Mouse (Mus musculus) midbrain, embryonic 12.5 days (tissue): ENCODE measurements around the gene Rrm1. TPM values are rescaled to one million over a fixed set of nuclear protein-coding genes. Genes with fewer than 3 reads are reported as not detected.
A peak's percentile ranks its signal among the peaks of the same experiment; 100 is the strongest.
"Not testable (repeated sequence)": the region's sequence is repeated elsewhere in the genome, so short reads cannot be mapped to it uniquely, and the experiment has no call there.

Experiments used
- ATAC-seq: fragments of 200-750 bp; cut with Nextera tagmentation; 2 replicates; pipeline ENCODE4 v1.8.0; 2017; ENCODE audit warnings: low read depth, moderate TSS enrichment, moderate library complexity; ENCODE audit not compliant: low FRiP score
- H3K27ac ChIP-seq: fragments of 300-500 bp; sonication (generic); replicated peaks from 2 replicates; pipeline ENCODE4 v1.5.1; 2016; ENCODE audit warnings: mild to moderate bottlenecking
- H3K27me3 ChIP-seq: fragments of 300-500 bp; sonication (generic); 2 replicates; pipeline ENCODE4 v1.6.1; 2016; ENCODE audit warnings: mild to moderate bottlenecking
- H3K36me3 ChIP-seq: fragments of 300-500 bp; sonication (generic); 2 replicates; pipeline ENCODE4 v1.6.1; 2016
- H3K4me1 ChIP-seq: fragments of 300-500 bp; sonication (generic); 2 replicates; pipeline ENCODE4 v1.6.1; 2016
- H3K4me2 ChIP-seq: fragments of 300-500 bp; sonication (generic); replicated peaks from 2 replicates; pipeline ENCODE4 v1.6.1; 2016; ENCODE audit warnings: mild to moderate bottlenecking, moderate library complexity
- H3K4me3 ChIP-seq: fragments of 300-500 bp; sonication (generic); 2 replicates; pipeline ENCODE4 v1.5.1; 2016; ENCODE audit warnings: mild to moderate bottlenecking
- H3K9ac ChIP-seq: fragments of 300-500 bp; sonication (generic); replicated peaks from 2 replicates; pipeline ENCODE4 v1.6.1; 2016; ENCODE audit warnings: mild to moderate bottlenecking, moderate library complexity
- H3K9me3 ChIP-seq: fragments of 300-500 bp; sonication (generic); 2 replicates; pipeline ENCODE4 v1.6.1; 2016; ENCODE audit warnings: mild to moderate bottlenecking
- WGBS: fragments of 180-500 bp; shearing (Covaris S2); methylation state at CpG from one replicate; pipeline ENCODE4 v1.1.7; 2016; 5-methylcytosine and 5-hydroxymethylcytosine counted together
- polyA plus RNA-seq: library from polyadenylated mRNA; unstranded; fragments of >200 nt; fragmentation: Nextera tagmentation; extraction: Ambion mirVana; gene quantifications from 2 replicates; pipeline ENCODE4 v1.2.1, GENCODE M21; 2016

Gene Rrm1
- polyA plus RNA-seq, result 166 and 169 TPM in 2 replicates

DNA sequence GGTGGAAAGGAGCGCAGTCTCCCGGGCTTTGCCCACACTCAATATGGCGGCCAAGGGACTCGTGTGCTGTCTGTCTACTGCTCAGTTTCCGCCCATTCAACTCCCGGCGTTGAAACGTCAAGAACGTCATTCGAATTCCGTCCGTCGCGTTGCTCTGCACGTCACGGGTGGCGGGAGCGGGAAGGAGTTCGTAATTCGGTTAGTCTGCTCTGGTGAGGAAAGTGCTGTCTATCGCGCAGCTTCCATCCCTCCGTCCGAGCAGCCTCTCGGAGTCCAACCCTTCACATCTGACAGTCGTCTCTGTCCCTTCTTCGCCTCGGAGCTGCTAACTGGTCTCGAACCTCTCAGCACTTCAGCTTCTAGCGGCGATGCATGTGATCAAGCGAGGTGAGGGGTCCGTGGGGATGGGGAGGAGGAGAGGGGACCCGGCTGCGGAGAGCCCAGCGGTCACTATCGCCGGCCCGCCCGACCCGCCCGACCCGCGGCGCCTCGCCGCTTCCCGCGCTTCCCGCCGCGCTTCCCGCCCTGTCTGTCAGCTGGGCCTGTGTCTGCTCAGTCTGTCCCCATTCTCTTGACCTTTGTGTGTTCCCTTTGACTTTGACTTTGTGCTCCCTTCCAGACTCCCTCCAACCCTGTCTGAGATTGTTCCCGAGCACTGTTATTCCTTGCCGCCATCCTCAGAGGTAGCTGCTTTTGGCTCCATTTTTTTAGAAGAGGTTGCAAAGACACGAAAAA lies at the start of gene Rrm1:
Gene Rrm1, plus strand, starts transcription at position 39 of the 735 bp plus-strand sequence.
- peaks cover 9% of the 10 kb centered on the region; the same call in 1 of the 2 replicates for H3K27me3 ChIP-seq
- H3K9me3 ChIP-seq, result no peaks in the 10 kb centered on the region
- peaks cover 19% of the 10 kb centered on the region for H3K4me1 ChIP-seq
- peak; percentile 98 for ATAC-seq
- WGBS, result under 1% methylated on average over 50 of the region's 56 CpGs
- H3K4me2 ChIP-seq, result peak within 1 kb of the TSS; percentile 76
- peaks cover 16% of the 10 kb centered on the region for H3K36me3 ChIP-seq
- H3K4me3 ChIP-seq, result peak within 1 kb of the TSS; percentile 87
- H3K9ac ChIP-seq, result peak within 1 kb of the TSS; percentile 89
- peak within 1 kb of the TSS; percentile 83 for H3K27ac ChIP-seq

DNA sequence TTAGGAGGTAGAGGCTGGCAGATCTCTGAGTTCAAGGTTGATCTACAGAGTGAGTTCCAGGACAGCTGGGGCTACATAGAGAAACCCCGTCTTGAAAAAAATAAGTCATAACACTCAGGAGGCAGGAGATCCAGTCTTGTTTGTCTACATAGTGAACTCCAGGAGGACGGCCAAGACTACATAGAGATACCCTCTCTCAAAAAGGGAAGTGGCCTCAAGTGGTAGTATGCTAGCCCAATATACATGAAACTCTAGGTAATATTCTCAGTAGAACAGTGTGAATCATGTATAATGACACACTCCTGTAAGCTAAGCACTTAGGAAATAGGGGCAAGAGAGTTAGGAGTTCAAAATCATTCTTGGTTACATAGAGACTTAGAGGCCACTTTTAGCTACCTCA lies 47.6 kb upstream of the Rrm1 start:
- peaks cover 1% of the 10 kb centered on the region; the same call in 1 of the 2 replicates for H3K4me1 ChIP-seq
- H3K4me3 ChIP-seq, result no peak overlapping the region
- ATAC-seq, result no peak
- no peak overlapping the region for H3K4me2 ChIP-seq
- H3K36me3 ChIP-seq, result no peaks in the 10 kb centered on the region
- H3K9ac ChIP-seq, result no peak overlapping the region
- WGBS, result 91% methylated on average over 2 of the region's 2 CpGs
- H3K27me3 ChIP-seq, result no peaks in the 10 kb centered on the region
- no peak overlapping the region for H3K27ac ChIP-seq
- H3K9me3 ChIP-seq, result no peaks in the 10 kb centered on the region

DNA sequence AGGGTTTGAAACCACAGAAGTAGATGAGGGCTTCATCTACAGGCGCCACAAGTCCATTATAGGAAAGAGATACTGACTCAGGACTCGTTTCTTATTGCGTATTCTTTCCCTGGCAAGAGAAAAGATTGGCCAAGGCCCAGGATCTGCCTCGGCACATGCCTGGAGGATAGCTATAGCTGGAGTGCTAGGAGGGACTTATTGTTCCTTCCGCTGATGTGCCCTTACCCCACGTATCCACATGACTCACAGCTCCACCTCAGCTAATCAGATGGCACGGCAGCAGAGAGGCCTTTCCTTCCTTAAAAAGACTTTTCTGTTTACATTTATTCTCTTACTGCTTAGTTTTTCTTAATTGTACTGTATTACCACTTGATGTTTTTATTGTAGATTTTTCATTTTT lies 45.6 kb upstream of the Rrm1 start:
- Histone ChIP-seq H3K4me3 (no peak overlapping the region), H3K4me1 (peaks cover 5% of the 10 kb centered on the region; the same call in 1 of the 2 replicates), H3K27ac (no peak overlapping the region), H3K36me3 (no peaks in the 10 kb centered on the region), H3K27me3 (no peaks in the 10 kb centered on the region), H3K9ac (no peak overlapping the region), H3K9me3 (no peaks in the 10 kb centered on the region), H3K4me2 (no peak overlapping the region)
- ATAC-seq, result no peak
- WGBS, result 82% methylated on average over 7 of the region's 7 CpGs

DNA sequence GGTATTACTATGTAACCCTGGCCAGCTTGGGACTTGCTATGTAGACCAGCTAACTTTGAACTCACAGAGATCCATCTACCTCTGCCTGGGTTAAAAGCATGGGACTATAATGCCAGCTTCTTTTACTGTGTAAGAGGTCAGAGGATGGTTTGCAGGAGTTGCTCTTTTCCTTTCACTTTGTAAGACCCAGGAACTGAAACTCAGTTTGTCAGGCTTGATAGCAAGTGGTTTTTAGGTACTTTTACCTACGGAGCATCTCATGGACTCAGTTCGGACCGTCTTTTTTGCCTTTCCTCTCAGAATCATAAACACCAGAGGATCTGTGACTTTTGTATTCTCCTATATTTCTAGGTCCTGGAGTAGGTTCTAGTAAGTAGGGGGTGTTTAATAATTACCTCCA lies 45.2 kb upstream of the Rrm1 start:
- Histone ChIP-seq H3K36me3 (no peaks in the 10 kb centered on the region), H3K27ac (no peak overlapping the region)
- no peak for ATAC-seq

DNA sequence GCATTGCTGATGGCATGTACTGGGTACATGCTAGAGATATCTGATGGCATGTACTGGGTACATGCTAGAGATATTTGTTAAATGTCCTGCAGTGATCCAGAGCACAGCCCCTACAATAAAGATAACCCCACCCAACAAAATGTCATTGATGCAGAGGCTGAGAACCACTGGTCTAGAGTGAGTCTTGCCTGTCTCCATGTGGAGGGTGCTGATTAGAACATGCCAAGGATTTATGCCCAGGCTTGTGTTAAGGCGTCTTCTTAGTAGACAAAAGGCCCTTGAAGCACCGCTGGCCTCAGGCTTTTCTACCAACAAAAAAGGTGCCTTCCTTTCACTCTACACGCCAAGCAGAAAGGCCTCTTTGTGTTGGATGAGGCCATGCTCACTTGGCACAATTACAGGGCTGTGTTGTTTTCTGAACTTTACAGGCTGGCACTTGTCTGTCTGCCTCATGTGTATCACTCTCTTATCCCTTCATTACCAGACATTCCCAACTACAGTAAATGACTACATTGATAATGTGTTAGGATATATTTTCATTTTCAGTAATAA lies 42.2 kb upstream of the Rrm1 start:
- H3K27me3 ChIP-seq, result no peaks in the 10 kb centered on the region

More for the DNA sequence above, 45.2 kb upstream of the Rrm1 start:
- Histone ChIP-seq H3K4me2 (no peak overlapping the region), H3K9ac (no peak overlapping the region), H3K27me3 (no peaks in the 10 kb centered on the region), H3K4me1 (peaks cover 5% of the 10 kb centered on the region; the same call in 1 of the 2 replicates), H3K4me3 (no peak overlapping the region), H3K9me3 (no peaks in the 10 kb centered on the region)
- 94% methylated on average over 3 of the region's 3 CpGs for WGBS

DNA sequence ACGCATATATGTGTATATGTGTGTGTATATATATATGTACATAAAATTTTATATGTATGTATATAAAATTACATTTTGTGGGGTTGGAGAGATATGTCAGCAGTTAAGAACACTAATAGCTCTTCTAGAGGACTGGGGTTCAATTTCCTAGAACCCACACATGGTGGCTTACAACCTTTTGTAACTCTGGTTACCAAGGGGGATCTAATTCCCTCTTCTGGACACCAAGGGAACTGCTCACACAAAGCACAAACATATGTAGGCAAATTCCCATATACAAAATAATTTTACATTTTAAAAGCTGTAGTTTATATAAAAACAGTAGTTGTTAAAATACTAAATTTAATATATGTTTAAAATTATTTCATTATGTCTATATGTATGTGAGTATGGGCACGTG lies 37.4 kb upstream of the Rrm1 start:
- Histone ChIP-seq H3K9me3 (no peaks in the 10 kb centered on the region), H3K4me3 (no peak overlapping the region), H3K27ac (no peak overlapping the region), H3K36me3 (no peaks in the 10 kb centered on the region), H3K27me3 (no peaks in the 10 kb centered on the region), H3K9ac (no peak overlapping the region), H3K4me1 (peaks cover 2% of the 10 kb centered on the region; the same call in 1 of the 2 replicates), H3K4me2 (no peak overlapping the region)
- no peak for ATAC-seq
- 89% methylated on average over 2 of the region's 2 CpGs for WGBS

More for the DNA sequence above, 42.2 kb upstream of the Rrm1 start:
- Histone ChIP-seq H3K9me3 (no peaks in the 10 kb centered on the region), H3K9ac (no peak overlapping the region), H3K36me3 (no peaks in the 10 kb centered on the region), H3K4me3 (no peak overlapping the region), H3K4me2 (no peak overlapping the region), H3K4me1 (peaks cover 5% of the 10 kb centered on the region; the same call in 1 of the 2 replicates), H3K27ac (no peak overlapping the region)
- 40% methylated on average over 3 of the region's 3 CpGs for WGBS
- no peak for ATAC-seq

DNA sequence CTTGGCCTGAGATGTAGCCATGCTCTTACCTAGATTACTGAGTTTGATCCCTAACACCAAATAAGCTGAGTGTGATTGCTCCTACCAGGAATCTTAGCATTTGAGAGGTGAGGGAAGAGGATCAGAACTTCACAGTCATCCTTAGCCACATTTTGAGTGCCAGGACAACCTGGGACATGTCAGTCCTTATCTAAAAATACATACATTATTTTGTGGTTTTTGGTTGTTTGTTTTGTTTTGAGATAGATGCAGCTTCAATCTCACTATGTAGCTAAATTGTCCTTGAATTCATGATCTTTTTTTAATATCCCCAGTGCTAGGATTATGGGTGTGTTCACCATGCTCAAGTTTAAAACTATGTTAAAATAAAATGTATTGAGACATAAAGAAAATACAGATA lies 34.1 kb upstream of the Rrm1 start:
- H3K4me2 ChIP-seq, result no peak overlapping the region
- H3K4me1 ChIP-seq, result no peaks in the 10 kb centered on the region
- no peak for ATAC-seq
- H3K27me3 ChIP-seq, result no peaks in the 10 kb centered on the region
- no peaks in the 10 kb centered on the region for H3K36me3 ChIP-seq
- no peaks in the 10 kb centered on the region for H3K9me3 ChIP-seq
- no peak overlapping the region for H3K9ac ChIP-seq
- no peak overlapping the region for H3K4me3 ChIP-seq
- no peak overlapping the region for H3K27ac ChIP-seq

DNA sequence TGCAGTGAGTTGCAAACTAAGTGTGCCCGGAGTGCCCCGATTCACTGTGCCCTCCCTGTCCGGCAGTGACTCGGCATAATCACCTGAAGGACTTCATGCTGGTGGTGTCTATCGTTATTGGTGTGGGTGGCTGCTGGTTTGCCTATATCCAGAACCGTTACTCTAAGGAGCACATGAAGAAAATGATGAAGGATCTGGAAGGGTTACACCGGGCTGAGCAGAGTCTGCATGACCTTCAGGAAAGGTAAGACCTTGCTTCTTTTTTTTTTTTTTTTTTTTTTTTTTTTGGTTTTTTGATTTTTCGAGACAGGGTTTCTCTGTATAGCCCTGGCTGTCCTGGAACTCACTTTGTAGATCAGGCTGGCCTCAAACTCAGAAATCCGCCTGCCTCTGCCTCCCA lies 26.2 kb upstream of the Rrm1 start:
- H3K27me3 ChIP-seq, H3K4me3 ChIP-seq, H3K9me3 ChIP-seq, H3K36me3 ChIP-seq, H3K27ac ChIP-seq, H3K9ac ChIP-seq, ATAC-seq, H3K4me1 ChIP-seq, H3K4me2 ChIP-seq: not testable (repeated sequence)
- WGBS, result 91% methylated on average over 9 of the region's 9 CpGs

DNA sequence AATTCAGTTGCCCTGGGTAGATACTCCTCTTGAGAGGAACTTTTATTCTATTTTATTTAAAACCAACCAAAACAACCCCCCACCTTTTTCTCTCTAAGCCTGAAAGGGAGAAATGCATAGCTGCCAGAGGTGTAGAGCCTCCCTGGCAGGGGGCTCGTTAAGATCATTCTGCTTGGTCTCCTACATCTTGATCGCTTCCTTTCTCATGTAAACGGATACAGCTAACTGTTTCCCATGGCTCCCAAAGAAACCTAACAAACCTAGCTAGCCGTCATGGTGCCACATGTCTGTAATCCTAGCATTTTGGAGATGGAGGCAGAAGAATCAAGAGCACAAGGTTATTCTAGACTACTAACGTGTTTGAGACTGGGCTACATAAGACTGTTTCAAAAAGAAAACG lies 25.7 kb upstream of the Rrm1 start:
- no peak for ATAC-seq
- Histone ChIP-seq H3K9me3 (no peaks in the 10 kb centered on the region), H3K4me2 (no peak overlapping the region), H3K9ac (no peak overlapping the region), H3K36me3 (no peaks in the 10 kb centered on the region), H3K4me1 (no peaks in the 10 kb centered on the region), H3K4me3 (no peak overlapping the region), H3K27ac (no peak overlapping the region), H3K27me3 (no peaks in the 10 kb centered on the region)
- 40% methylated on average over 6 of the region's 6 CpGs for WGBS

DNA sequence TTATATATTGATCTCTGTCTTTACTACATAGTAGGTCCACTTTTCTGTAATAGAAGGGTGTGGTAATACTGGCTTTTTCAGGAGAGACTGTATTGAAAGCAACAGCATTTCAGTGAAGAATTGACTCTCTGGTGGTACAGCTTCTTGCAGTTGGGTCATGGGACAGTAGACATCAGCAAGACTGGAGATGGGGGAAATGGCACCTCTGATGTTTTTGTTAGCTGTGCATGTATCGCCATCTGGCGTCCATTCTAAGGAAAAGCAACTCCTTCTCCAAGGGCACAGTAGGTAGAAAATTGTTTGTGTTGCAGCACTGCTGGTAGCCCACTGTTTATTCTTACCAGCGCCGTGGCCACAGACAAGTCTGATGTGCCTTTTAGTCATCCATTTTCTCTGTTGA lies 24.1 kb upstream of the Rrm1 start:
- Histone ChIP-seq H3K9ac (no peak overlapping the region), H3K4me3 (no peak overlapping the region), H3K9me3 (no peaks in the 10 kb centered on the region), H3K4me2 (no peak overlapping the region), H3K27me3 (no peaks in the 10 kb centered on the region), H3K4me1 (no peaks in the 10 kb centered on the region), H3K36me3 (no peaks in the 10 kb centered on the region), H3K27ac (no peak overlapping the region)
- 9% methylated on average over 4 of the region's 4 CpGs for WGBS
- ATAC-seq, result peak; percentile 73

DNA sequence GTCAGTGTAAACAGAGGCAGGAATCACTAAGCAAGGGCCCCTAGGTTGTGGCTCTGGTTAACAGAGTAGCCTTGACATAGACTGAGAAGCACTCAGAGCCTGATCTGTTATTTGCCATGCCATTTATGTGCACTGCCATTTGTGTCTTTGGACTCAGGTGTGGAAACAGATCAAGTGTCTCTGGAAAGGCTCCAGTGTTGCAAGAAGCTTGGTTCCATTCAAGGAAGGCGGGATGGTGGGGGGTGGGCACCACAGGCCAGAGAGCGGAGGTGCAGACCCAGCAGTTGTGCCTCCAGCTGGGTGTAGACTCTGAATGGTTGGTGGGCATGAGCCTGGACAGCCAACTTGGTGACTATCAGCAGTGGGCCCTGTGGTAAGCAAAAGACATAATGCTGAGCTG lies 19.5 kb upstream of the Rrm1 start:
- Histone ChIP-seq H3K9me3 (no peaks in the 10 kb centered on the region), H3K4me2 (no peak overlapping the region), H3K36me3 (no peaks in the 10 kb centered on the region), H3K27ac (no peak overlapping the region), H3K27me3 (no peaks in the 10 kb centered on the region), H3K9ac (no peak overlapping the region), H3K4me3 (no peak overlapping the region), H3K4me1 (no peaks in the 10 kb centered on the region)
- no peak for ATAC-seq
- 93% methylated on average over 2 of the region's 2 CpGs for WGBS

DNA sequence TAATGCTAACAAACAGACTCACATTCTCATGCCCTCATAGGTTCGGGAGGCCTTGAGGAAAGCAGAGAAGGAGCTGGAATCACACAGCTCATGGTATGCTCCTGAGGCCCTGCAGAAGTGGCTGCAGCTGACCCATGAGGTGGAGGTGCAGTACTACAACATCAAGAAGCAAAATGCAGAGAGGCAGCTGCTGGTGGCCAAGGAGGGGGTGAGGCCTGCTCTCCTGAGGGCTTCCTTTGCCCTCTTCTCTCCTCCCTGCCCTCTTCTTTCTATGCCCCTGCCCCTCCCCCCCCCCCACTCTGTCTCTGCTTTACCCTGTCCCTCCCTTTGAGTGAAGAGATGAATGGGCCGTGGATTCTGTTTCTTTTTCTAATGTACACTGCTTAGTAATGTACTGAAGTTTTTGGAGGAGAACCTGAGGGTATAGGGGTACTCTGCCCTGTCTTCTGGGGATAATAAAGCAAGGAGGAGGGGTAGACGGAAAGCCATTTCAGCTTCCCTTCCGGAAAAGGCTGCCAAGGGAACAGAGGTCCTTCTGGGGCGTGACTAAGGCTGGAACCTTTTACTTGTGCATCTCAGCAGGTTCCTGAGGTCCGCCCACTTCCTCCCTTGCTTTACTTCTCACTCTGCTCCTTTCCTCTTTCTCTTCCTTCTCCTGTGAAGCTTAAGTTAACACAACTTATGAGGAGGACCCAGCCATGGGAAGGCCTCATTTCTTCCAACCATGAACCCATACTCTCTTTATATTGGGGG lies 15.4 kb upstream of the Rrm1 start:
- H3K4me1 ChIP-seq, result no peaks in the 10 kb centered on the region
- no peak for ATAC-seq
- no peak overlapping the region for H3K4me2 ChIP-seq
- no peaks in the 10 kb centered on the region for H3K36me3 ChIP-seq
- H3K9ac ChIP-seq, result no peak overlapping the region
- H3K27ac ChIP-seq, result no peak overlapping the region
- no peaks in the 10 kb centered on the region for H3K27me3 ChIP-seq
- WGBS, result 69% methylated on average over 6 of the region's 6 CpGs
- H3K9me3 ChIP-seq, result no peaks in the 10 kb centered on the region
- no peak overlapping the region for H3K4me3 ChIP-seq
